Mouse (Mus musculus) spleen, adult 2 months (tissue): Measurements from ENCODE around the gene Ddx5.

ENCODE experiments used
- CTCF ChIP-seq: fragments of 200-500 bp; IDR thresholded peaks from 2 replicates; pipeline ENCODE4 v1.5.1; 2011; ENCODE audit warnings: mild to moderate bottlenecking, inconsistent platforms; ENCODE audit not compliant: insufficient read depth, insufficient read length, insufficient replicate concordance; ENCODE audit errors: extremely low read depth
- POLR2A ChIP-seq: fragments of 200-500 bp; IDR thresholded peaks from 2 replicates; pipeline ENCODE4 v1.6.1; 2011; ENCODE audit warnings: low read depth, low read length, inconsistent platforms

- TF ChIP-seq CTCF (no peak), POLR2A (no peak)
Measured at GRCm38 (mm10) chr11:106815331-106815730, 26.3 kb upstream of the Ddx5 start.
